Mouse (Mus musculus): ENCODE results near the gene 5031439G07Rik.
"Not testable (repeated sequence)": the region's sequence is repeated elsewhere in the genome, so short reads cannot be mapped to it uniquely, and the experiment has no call there.

The 5031439G07Rik gene

DNA sequence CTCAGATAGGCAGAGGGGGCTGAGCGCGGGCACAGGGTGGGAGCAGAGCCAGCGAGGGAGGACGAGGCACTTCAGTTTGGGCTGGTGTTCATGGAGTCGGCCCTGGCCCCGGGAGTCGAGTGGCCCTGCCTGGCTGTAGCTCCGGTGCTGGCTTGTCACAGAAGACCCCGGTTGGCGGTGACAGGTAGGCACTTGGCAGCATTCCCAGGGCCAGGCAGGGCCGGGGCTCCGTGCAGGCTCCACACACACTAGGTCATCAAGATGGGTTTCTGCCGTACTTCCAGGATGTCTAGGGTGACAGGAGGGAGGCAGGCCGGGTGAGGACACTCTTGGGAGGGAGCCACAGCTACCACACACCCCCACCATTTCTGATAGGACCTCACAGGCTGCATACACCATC lies 39.4 kb downstream of the 5031439G07Rik start:
- DNase-seq = no peak

DNA sequence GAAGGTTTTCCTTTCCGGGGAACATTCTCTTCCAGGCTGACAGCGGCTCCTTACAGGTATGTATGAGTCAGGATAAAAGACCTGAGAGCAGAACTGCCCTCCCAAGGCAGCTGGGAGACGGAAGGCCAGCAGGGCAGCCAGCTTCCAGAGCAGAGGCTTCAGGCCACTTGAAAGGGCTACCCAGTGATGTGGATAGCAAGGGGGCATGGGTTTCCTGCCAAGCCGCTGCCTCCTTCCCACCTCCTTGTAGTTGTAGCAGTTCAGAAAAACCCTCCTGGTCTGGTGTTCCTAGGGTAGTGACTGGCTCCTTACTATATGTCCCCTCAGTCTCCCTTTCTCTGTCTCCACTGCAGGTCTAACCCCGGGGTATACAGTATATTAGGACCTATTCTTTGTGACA lies 44.0 kb downstream of the 5031439G07Rik start:
- no peak for DNase-seq

DNA sequence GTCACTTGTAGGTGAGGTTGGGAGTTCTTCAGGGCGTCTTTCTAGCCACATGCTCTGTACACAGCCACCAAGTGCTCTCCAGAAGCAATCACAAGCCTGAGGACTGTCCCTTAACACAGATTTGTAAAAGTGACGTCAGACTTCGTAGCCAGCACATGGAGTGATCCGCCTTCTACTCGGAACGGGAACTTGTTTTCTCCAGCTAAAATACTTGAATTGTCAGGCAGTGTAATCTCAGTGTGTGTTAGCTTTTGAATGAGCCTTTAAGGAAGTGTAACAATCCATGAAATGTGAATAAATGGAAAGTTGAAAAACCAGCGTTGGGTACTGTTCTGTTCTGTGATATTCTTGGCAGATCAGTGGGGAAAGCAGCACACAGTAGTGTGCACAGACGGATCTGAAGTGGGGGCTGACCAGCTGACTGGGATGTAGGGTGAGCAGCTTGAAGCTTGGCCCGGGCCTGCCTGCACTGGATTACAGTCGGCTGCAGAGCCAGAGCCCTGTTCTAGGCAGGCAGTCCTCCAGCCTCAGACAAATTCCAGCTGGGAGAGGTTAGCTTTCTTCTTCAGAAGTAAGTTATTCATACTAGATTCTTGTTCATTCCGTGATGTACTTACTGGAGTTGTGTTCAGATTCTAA lies 45.6 kb downstream of the 5031439G07Rik start:
- DNase-seq = no peak

DNA sequence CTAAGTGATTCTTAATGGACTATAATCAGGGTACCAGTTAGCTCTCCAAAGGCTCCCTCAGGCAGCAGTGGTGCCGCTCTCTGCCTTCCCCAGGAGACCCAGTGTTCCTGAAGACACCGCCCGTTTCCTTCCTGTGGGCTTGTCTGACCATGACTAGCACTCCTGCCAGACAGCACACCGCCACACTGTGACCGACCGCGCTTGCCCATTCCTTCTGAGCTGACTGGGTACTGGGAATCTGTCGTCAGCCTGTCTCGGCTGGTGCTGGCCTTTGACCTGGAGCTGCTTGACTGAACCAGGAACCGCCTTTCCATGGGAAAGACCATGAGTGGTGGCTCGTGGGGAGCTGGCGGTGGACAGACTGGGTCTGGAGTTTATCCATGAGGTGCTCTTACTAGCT lies 48.2 kb downstream of the 5031439G07Rik start:
- peak; percentile 73 to 90 for DNase-seq

DNA sequence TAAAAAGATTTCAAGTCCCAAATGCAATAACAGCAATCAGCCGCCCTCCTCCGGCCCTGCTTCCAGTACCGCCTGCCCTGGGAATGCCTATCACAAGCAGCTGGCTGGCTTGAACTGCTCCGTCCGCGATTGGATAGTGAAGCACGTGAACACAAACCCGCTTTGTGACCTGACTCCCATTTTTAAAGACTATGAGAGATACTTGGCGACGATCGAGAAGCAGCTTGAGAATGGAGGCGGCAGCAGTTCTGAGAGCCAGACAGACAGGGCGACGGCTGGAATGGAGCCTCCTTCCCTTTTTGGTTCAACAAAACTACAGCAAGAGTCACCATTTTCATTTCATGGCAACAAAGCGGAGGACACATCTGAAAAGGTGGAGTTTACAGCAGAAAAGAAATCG lies 53.5 kb downstream of the 5031439G07Rik start:
- DNase-seq = no peak

DNA sequence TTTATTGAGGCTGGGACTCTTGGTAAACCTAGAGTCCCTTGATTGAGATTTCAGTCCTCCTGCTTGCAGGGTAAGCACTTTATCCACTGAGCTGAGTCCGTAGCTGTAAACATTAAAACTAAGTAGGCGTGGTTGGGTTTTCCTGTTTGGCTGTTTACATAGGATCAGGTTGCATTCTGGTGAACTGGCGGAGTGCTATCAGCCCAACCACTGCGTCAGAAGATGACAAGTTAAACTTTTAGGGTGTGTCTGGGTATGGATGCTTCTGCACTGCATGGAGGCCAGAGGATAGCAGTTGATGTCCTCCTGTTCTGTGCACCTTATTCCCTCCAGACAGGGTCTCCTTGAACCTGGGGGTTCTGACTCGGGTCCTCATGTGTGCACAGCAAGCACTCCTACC lies 56.0 kb downstream of the 5031439G07Rik start:
- DNase-seq = no peak

DNA sequence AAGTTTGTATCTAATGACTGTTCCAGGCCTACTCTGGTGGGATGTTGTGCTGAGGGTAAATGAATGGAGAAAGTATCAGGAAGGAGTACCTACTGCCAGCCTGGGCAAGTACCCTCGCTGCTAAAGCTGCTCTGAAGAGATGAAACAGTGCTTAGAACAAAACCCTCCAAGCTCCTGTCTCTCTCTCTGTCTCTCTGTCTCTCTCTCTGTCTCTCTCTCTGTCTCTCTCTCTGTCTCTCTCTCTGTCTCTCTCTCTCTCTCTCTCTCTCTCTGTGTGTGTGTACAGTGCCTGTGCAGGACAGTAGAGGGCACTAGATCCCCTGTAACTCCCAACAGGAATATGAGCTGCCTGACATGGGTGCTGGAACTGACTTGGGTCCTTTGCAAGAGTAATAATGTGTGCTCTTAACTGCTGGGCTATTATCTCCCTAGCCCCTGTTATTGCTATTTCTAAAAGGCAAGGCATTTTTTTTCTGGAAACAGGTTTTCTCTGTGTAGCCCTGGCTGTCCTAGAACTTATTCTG lies 62.8 kb downstream of the 5031439G07Rik start:
- no peak for DNase-seq

DNA sequence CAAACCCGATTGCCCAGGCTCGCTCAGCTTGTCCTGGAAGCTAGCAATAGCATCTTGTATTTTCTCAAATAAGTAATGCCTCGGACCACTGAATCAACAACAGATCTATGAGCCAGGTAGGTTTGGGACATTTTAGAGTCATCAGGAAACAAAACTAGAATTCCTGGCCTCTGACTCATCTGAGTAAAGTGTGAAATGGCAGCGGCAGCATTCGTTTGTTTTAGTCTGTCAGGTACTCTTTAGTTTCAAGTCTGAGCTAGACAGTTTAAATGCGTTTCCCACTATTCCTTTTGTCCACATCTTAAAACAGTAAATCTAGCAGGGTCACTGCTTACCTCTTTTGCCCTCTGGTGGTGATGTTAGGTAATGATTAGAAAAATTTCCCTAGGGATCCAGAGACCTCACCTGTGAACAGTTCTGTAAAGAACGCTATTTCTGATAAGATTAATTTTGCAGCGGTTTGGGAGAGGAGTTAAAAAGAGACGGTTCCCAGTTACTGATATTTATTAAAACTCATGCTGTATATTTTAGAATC lies 63.5 kb downstream of the 5031439G07Rik start:
- peak in 1 of 2 experiments; percentile 15 for DNase-seq

DNA sequence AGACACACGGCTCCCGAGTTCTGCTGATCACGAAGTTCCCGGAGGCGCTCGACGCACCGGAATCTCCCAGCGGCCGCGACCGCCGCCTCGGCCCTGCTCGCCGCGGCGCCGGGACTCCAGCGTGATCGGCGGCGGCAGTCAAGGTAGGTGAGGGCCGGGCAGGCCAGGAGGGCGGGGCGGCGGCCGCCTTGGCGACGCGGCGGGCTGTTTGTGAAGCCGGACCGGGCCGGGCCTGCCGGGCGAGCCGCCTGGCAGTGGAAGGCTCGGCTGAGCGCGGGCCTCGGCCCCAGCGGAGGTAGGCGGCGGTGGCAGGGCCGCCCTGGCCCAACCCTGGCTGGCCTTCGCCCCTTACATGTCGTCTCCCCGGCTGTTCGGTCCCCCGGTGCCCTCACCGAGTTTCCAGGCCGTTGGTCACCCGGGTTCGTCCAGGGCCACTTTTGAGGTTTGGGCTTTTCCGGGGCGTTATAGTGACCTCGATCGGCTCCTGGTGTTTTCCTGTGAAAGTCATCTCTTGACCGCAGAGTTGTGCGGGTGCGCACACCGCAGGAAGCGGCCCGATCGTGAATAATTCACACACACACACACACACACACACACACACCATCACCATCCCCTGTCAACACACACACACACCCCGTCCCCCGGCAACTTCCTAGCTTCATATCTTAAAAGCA lies 64.7 kb downstream of the 5031439G07Rik start:
- peak in 1 of 2 experiments; percentile 86 for DNase-seq

DNA sequence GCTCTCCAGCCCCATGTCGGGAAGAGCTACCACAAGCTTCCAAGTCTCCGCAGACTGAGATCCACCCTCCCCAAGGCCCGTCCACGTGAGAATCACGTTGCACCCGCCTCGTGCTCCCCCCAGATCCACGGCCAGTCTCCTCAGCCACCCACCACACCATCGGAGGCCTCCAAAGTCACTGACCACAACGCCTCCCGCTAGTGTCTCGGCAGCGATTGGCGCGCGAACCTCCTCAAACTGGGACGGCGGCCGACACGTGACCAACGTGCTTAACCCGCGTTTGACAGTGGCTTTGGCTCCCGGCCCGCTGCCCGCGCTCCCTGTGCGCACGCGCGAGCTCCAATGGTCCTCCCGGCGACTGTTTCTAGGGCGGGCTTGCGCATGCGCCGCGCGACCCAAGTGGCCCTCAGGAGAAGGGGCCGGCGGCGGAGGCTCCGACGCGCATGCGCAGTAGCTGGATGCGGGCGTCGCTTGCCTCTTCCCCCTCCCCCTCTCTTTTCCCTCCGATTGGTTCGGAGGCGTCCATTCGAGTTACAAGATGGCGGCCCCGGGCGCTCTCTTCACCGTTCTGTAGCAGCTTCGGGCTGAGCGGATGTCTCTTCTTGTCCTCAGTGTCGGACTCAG lies 65.4 kb downstream of the 5031439G07Rik start, which contains the start of gene Nup50:
Gene Nup50 (plus strand): TSS at position 528 of the 624 bp plus-strand sequence.
- peak; percentile 100 for DNase-seq

DNA sequence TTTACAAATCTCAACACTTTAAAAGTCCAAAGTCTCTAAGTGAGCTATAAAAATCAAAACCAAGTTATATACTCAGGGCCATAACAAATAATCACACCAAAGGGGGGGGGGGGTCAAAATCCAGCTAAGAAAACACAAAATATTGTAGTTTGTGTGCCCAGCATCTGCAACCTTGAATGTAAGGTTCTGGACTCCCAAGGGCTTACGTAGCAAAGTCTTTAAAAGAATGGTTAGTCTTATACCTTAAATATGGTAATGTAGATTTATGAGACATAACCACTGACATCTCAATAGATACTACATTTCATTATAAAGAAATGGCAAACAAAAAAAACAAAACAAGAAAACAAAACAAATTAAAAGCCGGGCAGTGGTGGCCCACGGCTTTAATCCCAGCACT lies 68.4 kb downstream of the 5031439G07Rik start, which contains the start of gene Gm29666:
Gene Gm29666 (minus strand): TSS at position 101 of the 400 bp plus-strand sequence.
- no peak for DNase-seq

DNA sequence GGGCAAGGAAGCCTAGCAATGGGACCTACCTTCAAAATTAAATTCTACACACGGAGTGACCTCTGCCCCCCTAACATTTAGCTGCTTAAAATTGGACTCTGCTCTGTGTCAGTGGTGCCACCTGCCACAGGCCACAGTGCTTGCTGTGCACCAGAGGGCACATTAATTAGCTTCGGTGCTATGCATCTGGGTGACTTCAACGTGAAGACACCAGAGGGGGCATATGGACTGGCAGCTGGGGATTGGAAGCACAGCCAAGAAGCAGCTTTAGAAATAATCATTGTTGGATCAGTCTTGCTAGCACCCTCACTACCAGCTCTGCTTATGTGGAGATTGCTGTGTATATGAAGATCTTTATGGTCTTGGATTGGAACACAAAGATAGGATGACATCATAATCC lies 75.2 kb downstream of the 5031439G07Rik start:
- DNase-seq = no peak

DNA sequence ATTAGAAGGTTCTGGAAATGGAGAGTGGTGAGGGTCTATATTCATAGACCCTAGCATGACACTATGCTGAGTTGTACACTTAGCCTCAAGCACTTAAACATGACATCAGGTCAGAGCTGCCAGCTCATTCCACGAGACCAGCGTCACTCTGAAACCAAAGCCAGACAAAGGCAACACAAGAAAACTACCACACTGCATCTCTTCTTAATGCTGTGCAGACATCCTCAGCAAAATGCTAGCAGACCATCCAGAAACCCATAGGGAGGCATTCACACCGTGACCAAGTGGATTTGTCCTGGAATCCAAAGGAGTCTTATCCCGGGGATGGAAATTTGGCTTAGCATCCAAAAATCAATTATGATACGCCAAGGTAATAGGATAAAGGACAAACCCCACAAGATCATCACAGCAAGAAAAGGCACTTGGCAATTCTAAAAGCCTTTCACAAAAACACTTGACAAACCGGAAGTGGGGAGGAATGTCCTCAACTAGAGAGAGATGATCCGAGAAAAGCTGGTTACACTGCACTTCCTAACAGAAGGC lies 84.4 kb downstream of the 5031439G07Rik start:
- DNase-seq = no peak

DNA sequence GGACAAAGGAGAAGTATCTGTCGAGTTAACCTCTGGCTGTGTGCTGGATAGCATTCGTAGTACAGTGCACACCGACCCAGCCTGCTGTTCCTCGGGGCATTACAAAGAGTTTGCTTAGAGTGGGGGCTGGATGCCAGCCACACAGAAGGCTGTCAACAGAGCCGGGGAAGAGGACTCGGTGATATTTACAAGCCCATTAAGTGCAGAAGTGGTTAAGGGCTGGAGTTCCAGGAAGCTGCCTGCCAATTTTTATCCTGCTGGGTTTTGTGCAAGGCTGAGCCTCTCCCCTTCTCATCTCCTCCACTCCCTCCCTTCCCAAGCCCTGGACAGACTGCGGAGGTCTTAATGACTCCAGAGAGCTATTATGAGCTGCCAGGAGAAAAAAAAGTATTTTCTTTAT lies 90.3 kb downstream of the 5031439G07Rik start:
- no peak for DNase-seq

DNA sequence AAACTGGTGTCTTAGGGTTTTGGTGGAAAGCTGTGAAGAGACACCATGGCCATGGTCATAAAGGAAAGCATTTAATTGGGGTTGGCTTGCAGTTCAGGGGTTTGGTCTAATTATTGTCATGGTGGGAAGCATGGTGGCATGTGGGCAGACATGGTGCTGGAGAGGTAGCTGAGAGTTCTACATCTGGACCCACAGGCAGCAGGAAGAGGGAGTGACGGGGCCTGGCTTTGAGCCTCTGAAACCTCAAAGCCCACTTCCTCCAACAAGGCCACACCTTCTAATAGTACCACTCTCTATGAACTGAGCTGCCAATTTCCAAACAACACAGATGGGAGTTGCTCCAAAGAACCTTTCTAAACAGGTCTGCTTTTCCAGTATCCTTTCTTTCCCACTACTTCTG lies 91.7 kb downstream of the 5031439G07Rik start:
- no peak for DNase-seq

DNA sequence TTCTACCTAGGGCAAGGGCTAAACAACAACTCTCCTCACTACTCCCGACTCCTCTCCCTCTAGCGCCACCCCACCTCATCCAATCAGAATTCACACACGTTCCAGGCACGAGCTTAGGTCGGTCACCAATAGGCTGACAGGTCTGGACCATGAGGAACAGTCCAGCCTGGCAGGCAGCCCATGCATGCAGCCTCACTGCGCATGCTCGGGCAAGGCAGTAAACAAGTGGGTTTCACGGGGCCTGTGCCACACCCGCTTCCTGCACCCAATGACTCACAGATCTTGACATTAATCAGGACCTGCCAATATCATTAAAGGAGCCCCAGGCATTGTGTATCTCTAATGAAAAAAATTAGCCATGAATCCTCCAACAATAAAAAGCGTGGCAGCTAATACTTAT lies 92.1 kb downstream of the 5031439G07Rik start:
- not testable (repeated sequence) for DNase-seq

Data from kidney, postnatal 25 days (tissue).